In genomic region chr1:192053726-192054125, GRCm38 (mm10) we compare ENCODE assay signal across 22 mouse cellular contexts. TPM values are rescaled to one million over a fixed set of nuclear protein-coding genes. Genes with fewer than 3 reads are reported as not detected.
DNase-seq lines count a peak whose midpoint lies in the region; ATAC-seq and TF ChIP-seq lines count a peak whose summit lies in the region.
"Had no signal": no experiment of that assay in that cellular context is flagged by ENCODE, and none has a peak within 500 bp of the region (broad histone marks: within the 10 kb centered on the region; RNA-seq: fewer than 3 reads in every experiment).

No protein-coding gene starts in this region.

- H3K27ac ChIP-seq in heart, embryonic 13.5 days (replicated peaks), result peak overlapping the region; percentile 55
- H3K27ac ChIP-seq in heart, embryonic 11.5 days (ENCODE audit: low read depth, low read length), result no peak overlapping the region
- peak overlapping the region; percentile 28; the same call in 1 of the 2 replicates for H3K27ac ChIP-seq in heart, postnatal 0 days (ENCODE audit: low read depth)
- H3K27ac ChIP-seq in cerebellum, adult 2 months (ENCODE audit: insufficient read depth, low read length), result no peak overlapping the region
- H3K27ac ChIP-seq: embryonic facial prominence, embryonic 12.5 days; forebrain, embryonic 10.5 days; gastrocnemius, adult 2 months; hindbrain, embryonic 12.5 days had no signal

- TF ChIP-seq CTCF in heart, postnatal 0 days (IDR thresholded peaks at IDR 0.05; ENCODE audit: low read depth), result no peak
- TF ChIP-seq CTCF in cerebellum, adult 2 months (IDR thresholded peaks at IDR 0.05; ENCODE audit: borderline replicate concordance, insufficient read depth, low read depth, low read length), result no peak

- H3K4me1 ChIP-seq in heart, embryonic 13.5 days, result peaks cover 19% of the 10 kb centered on the region
- H3K4me1 ChIP-seq in heart, embryonic 11.5 days (ENCODE audit: control insufficient read depth, insufficient read depth, low read length), result no peaks in the 10 kb centered on the region
- H3K4me1 ChIP-seq in heart, postnatal 0 days (ENCODE audit: control insufficient read depth, insufficient read depth), result no peaks in the 10 kb centered on the region
- no peaks in the 10 kb centered on the region for H3K4me1 ChIP-seq in cerebellum, adult 2 months (ENCODE audit: control insufficient read depth, insufficient read depth, low read length)
- H3K4me1 ChIP-seq: embryonic facial prominence, embryonic 12.5 days; forebrain, embryonic 10.5 days; hindbrain, embryonic 12.5 days had no signal

- no peak overlapping the region for H3K4me2 ChIP-seq in heart, embryonic 13.5 days
- H3K4me2 ChIP-seq in heart, embryonic 11.5 days, result no peak overlapping the region
- H3K4me2 ChIP-seq in heart, postnatal 0 days (ENCODE audit: low read depth, low read length), result no peak overlapping the region
- H3K4me2 ChIP-seq: embryonic facial prominence, embryonic 12.5 days; hindbrain, embryonic 12.5 days had no signal

- H3K4me3 ChIP-seq in heart, embryonic 13.5 days, result no peak overlapping the region
- no peak overlapping the region for H3K4me3 ChIP-seq in heart, embryonic 11.5 days (ENCODE audit: low read depth, low read length)
- H3K4me3 ChIP-seq in heart, postnatal 0 days (ENCODE audit: low read depth, low read length), result no peak overlapping the region
- no peak overlapping the region for H3K4me3 ChIP-seq in cerebellum, adult 2 months (replicated peaks; ENCODE audit: insufficient read depth, low read depth, low read length)
- H3K4me3 ChIP-seq: embryonic facial prominence, embryonic 12.5 days; erythroblast, embryonic 14.5 days; forebrain, embryonic 10.5 days; gastrocnemius, adult 2 months; hindbrain, embryonic 12.5 days had no signal

- H3K9ac ChIP-seq in heart, embryonic 13.5 days, result no peak overlapping the region
- no peak overlapping the region for H3K9ac ChIP-seq in heart, embryonic 11.5 days (ENCODE audit: low read depth, low read length)
- no peak overlapping the region for H3K9ac ChIP-seq in heart, postnatal 0 days (replicated peaks; ENCODE audit: low read depth, low read length)
- H3K9ac ChIP-seq: embryonic facial prominence, embryonic 12.5 days; hindbrain, embryonic 12.5 days had no signal

- TF ChIP-seq EP300 in heart, postnatal 0 days (IDR thresholded peaks at IDR 0.05; ENCODE audit: low read depth), result no peak

- no peaks in the 10 kb centered on the region for H3K9me3 ChIP-seq in heart, embryonic 13.5 days
- H3K9me3 ChIP-seq in heart, embryonic 11.5 days (replicated peaks; ENCODE audit: control insufficient read depth, low read length), result no peaks in the 10 kb centered on the region
- H3K9me3 ChIP-seq in heart, postnatal 0 days (replicated peaks; ENCODE audit: control insufficient read depth, low read length), result no peaks in the 10 kb centered on the region
- H3K9me3 ChIP-seq: embryonic facial prominence, embryonic 12.5 days; forebrain, embryonic 10.5 days; hindbrain, embryonic 12.5 days had no signal

- no peaks in the 10 kb centered on the region for H3K27me3 ChIP-seq in heart, embryonic 13.5 days (replicated peaks)
- H3K27me3 ChIP-seq in heart, embryonic 11.5 days (ENCODE audit: control insufficient read depth, insufficient read depth, low read length), result no peaks in the 10 kb centered on the region
- no peaks in the 10 kb centered on the region for H3K27me3 ChIP-seq in heart, postnatal 0 days (ENCODE audit: control insufficient read depth, insufficient read depth, low read length)
- H3K27me3 ChIP-seq in cerebellum, adult 2 months (ENCODE audit: control insufficient read depth, insufficient read depth, low read length), result no peaks in the 10 kb centered on the region
- H3K27me3 ChIP-seq: embryonic facial prominence, embryonic 12.5 days; hindbrain, embryonic 12.5 days had no signal

- ATAC-seq in heart, embryonic 13.5 days (ENCODE audit: extremely low read depth, insufficient number of reproducible peaks, low FRiP score, low TSS enrichment), result no peak
- ATAC-seq in heart, embryonic 11.5 days (replicated peaks; ENCODE audit: insufficient number of reproducible peaks, low FRiP score, low TSS enrichment), result no peak
- ATAC-seq in heart, postnatal 0 days (ENCODE audit: insufficient read depth, low read depth), result peak; percentile 49; the same call in 1 of the 2 replicates
- ATAC-seq: hindbrain, embryonic 16.5 days; inflammation-experienced regulatory T-cells, adult 6 months; intestine, postnatal 0 days had no signal

- no peak for TF ChIP-seq POLR2A in cerebellum, adult 2 months (IDR thresholded peaks at IDR 0.05; ENCODE audit: borderline replicate concordance, insufficient read depth, low read length)

- DNase-seq in heart, postnatal 0 days (ENCODE audit: low spot score), result peak; percentile 57
- no peak for DNase-seq in heart, postnatal 4 days
- peak; percentile 26 for DNase-seq in testis, postnatal 10 days (ENCODE audit: low spot score)
- no peak for DNase-seq in testis, postnatal 14 days (ENCODE audit: low spot score)
- DNase-seq in cerebellum, adult 2 months, result no peak
- DNase-seq: adrenal gland, adult 2 months; adrenal gland, postnatal 25 days; cerebellum, adult 8-10 months; cerebellum, postnatal 14 days; embryo, embryonic 11 days; gastrocnemius, adult 2 months; gastrocnemius, postnatal 25 days; kidney, adult 8-10 months had no signal

- WGBS in heart, embryonic 13.5 days, result 40% methylated on average over 3 of the region's 3 CpGs
- 63% methylated on average over 3 of the region's 3 CpGs for WGBS in heart, embryonic 11.5 days (ENCODE audit: insufficient replicate concordance)
- 25% methylated on average over 3 of the region's 3 CpGs for WGBS in heart, postnatal 0 days
- WGBS in cerebellum, adult 2 months, result 51% methylated on average over 3 of the region's 3 CpGs

- H3K36me3 ChIP-seq in heart, embryonic 13.5 days, result peaks cover 44% of the 10 kb centered on the region
- peaks cover 2% of the 10 kb centered on the region; the same call in 1 of the 2 replicates for H3K36me3 ChIP-seq in heart, embryonic 11.5 days (ENCODE audit: control insufficient read depth, insufficient read depth, low read length)
- H3K36me3 ChIP-seq in heart, postnatal 0 days (replicated peaks; ENCODE audit: control insufficient read depth, insufficient read depth, low read length), result peaks cover 42% of the 10 kb centered on the region
- H3K36me3 ChIP-seq: forebrain, embryonic 10.5 days; hindbrain, embryonic 12.5 days had no signal

RNA-seq across cellular contexts. Expression of gene Traf5, which starts 38.6 kb away (rescaled TPM):
- 11.3 and 12.8 TPM in 2 replicates for polyA plus RNA-seq in heart, embryonic 13.5 days (2015; fragmentation: Nextera tagmentation; extraction: Ambion mirVana)
- 10.1 and 11.2 TPM in 2 replicates for polyA plus RNA-seq in heart, embryonic 11.5 days (2014; fragmentation: Nextera tagmentation; extraction: Ambion mirVana)
- 5.7 and 51.1 TPM in 2 replicates for total RNA-seq in heart, postnatal 0 days (2014; rRNA removed; ENCODE audit: low replicate concordance)
- polyA plus RNA-seq in heart, postnatal 0 days (2015; fragmentation: Nextera tagmentation; extraction: Ambion mirVana), result 13.7 and 14.7 TPM in 2 replicates
- total RNA-seq in heart, postnatal 4 days (2021), result 10 to 100 TPM; 15.0 to 22.4 TPM
- 3.6 and 3.8 TPM in 2 replicates for polyA plus RNA-seq in cerebellum, adult 2 months (2012; rRNA removed)

Comparison
In these comparisons a context has a peak if more than half of its experiments do, and no peak if none do; other contexts are left out.
1. H3K27ac ChIP-seq: peak in heart, embryonic 13.5 days (single experiment) and heart, postnatal 0 days (single experiment); none in heart, embryonic 11.5 days (single experiment) and cerebellum, adult 2 months (single experiment).
2. DNase-seq: peak in heart, postnatal 0 days (single experiment) and testis, postnatal 10 days (single experiment); none in heart, postnatal 4 days (single experiment), testis, postnatal 14 days (single experiment) and cerebellum, adult 2 months (0 of 2).